Mouse (Mus musculus): ENCODE measurements at regions not wholly inside any gene's neighbourhood (a gene's known extent, or its start where the extent isn't known, plus 50 kb on each side); places are given as distances from the start of the nearest gene placed in this dataset.

GRCm38 (mm10) chr4:55144995-55145394 lies 200.1 kb downstream of the Zfp462 start:
- WGBS: 45% methylated on average over 1 of the region's 1 CpGs
- H3K27me3 ChIP-seq (ENCODE audit: insufficient read depth, low read length): no peaks in the 10 kb centered on the region
- no peak for DNase-seq (ENCODE audit: low spot score)
- ATAC-seq: no peak
- H3K27ac ChIP-seq: no peak overlapping the region
- no peak overlapping the region for H3K4me2 ChIP-seq (ENCODE audit: low read depth, low read length)
- H3K9ac ChIP-seq (replicated peaks; ENCODE audit: low read length): no peak overlapping the region
- 0 out of 2 replicates have a peak, but pooled peaks cover 6% of the 10 kb centered on the region for H3K4me1 ChIP-seq (ENCODE audit: insufficient read depth, low read length)
- no peaks in the 10 kb centered on the region for H3K36me3 ChIP-seq (ENCODE audit: insufficient read depth, low read length)
- no peak overlapping the region for H3K4me3 ChIP-seq (ENCODE audit: low read length)
- no peaks in the 10 kb centered on the region for H3K9me3 ChIP-seq (ENCODE audit: low read length)
- TF ChIP-seq CTCF (IDR thresholded peaks at IDR 0.05; ENCODE audit: low read depth): no peak

- Histone ChIP-seq H3K9ac (replicated peaks; ENCODE audit: low read length) (no peak overlapping the region), H3K36me3 (ENCODE audit: insufficient read depth, low read length) (no peaks in the 10 kb centered on the region), H3K27me3 (ENCODE audit: insufficient read depth, low read length) (no peaks in the 10 kb centered on the region), H3K9me3 (ENCODE audit: low read length) (no peaks in the 10 kb centered on the region), H3K4me3 (ENCODE audit: low read length) (no peak overlapping the region), H3K4me2 (ENCODE audit: low read depth, low read length) (no peak overlapping the region), H3K4me1 (ENCODE audit: insufficient read depth, low read length) (0 out of 2 replicates have a peak, but pooled peaks cover 6% of the 10 kb centered on the region), H3K27ac (no peak overlapping the region)
- ATAC-seq (no peak), DNase-seq (ENCODE audit: low spot score) (peak; percentile 50)
- TF ChIP-seq CTCF (IDR thresholded peaks at IDR 0.05; ENCODE audit: low read depth): no peak
- WGBS: 29% methylated on average over 8 of the region's 8 CpGs
These were observed 201.1 kb downstream of the Zfp462 start for GRCm38 (mm10) chr4:55145968-55146367.

GRCm38 (mm10) chr4:55148380-55148779 lies 201.5 kb upstream of the Rad23b start:
- DNase-seq (ENCODE audit: low spot score) (peak; percentile 23), ATAC-seq (peak; percentile 71)
- 0 out of 2 replicates have a peak, but pooled peaks cover 6% of the 10 kb centered on the region for H3K4me1 ChIP-seq (ENCODE audit: insufficient read depth, low read length)
- H3K4me3 ChIP-seq (ENCODE audit: low read length): no peak overlapping the region
- no peaks in the 10 kb centered on the region for H3K27me3 ChIP-seq (ENCODE audit: insufficient read depth, low read length)
- no peaks in the 10 kb centered on the region for H3K9me3 ChIP-seq (ENCODE audit: low read length)
- no peak overlapping the region for H3K9ac ChIP-seq (replicated peaks; ENCODE audit: low read length)
- TF ChIP-seq CTCF (IDR thresholded peaks at IDR 0.05; ENCODE audit: low read depth): no peak
- WGBS: 46% methylated on average over 1 of the region's 1 CpGs
- H3K4me2 ChIP-seq (ENCODE audit: low read depth, low read length): no peak overlapping the region
- no peak overlapping the region for H3K27ac ChIP-seq
- H3K36me3 ChIP-seq (ENCODE audit: insufficient read depth, low read length): no peaks in the 10 kb centered on the region

- H3K27ac ChIP-seq: no peak overlapping the region
- WGBS: 71% methylated on average over 3 of the region's 3 CpGs
- no peak overlapping the region for H3K4me3 ChIP-seq (ENCODE audit: low read length)
- no peaks in the 10 kb centered on the region for H3K27me3 ChIP-seq (ENCODE audit: insufficient read depth, low read length)
- no peak overlapping the region for H3K9ac ChIP-seq (replicated peaks; ENCODE audit: low read length)
- no peaks in the 10 kb centered on the region for H3K4me1 ChIP-seq (ENCODE audit: insufficient read depth, low read length)
- ATAC-seq: no peak
- H3K36me3 ChIP-seq (ENCODE audit: insufficient read depth, low read length): no peaks in the 10 kb centered on the region
- no peaks in the 10 kb centered on the region for H3K9me3 ChIP-seq (ENCODE audit: low read length)
- no peak overlapping the region for H3K4me2 ChIP-seq (ENCODE audit: low read depth, low read length)
- TF ChIP-seq CTCF (IDR thresholded peaks at IDR 0.05; ENCODE audit: low read depth): no peak
- DNase-seq (ENCODE audit: low spot score): no peak
These were observed 195.3 kb upstream of the Rad23b start for GRCm38 (mm10) chr4:55154556-55154955.

- Histone ChIP-seq H3K9me3 (ENCODE audit: low read length) (no peaks in the 10 kb centered on the region), H3K4me2 (ENCODE audit: low read depth, low read length) (no peak overlapping the region), H3K36me3 (ENCODE audit: insufficient read depth, low read length) (no peaks in the 10 kb centered on the region), H3K27me3 (ENCODE audit: insufficient read depth, low read length) (no peaks in the 10 kb centered on the region), H3K4me1 (ENCODE audit: insufficient read depth, low read length) (no peaks in the 10 kb centered on the region), H3K9ac (replicated peaks; ENCODE audit: low read length) (no peak overlapping the region), H3K27ac (no peak overlapping the region), H3K4me3 (ENCODE audit: low read length) (no peak overlapping the region)
- DNase-seq (ENCODE audit: low spot score): no peak
- no peak for TF ChIP-seq CTCF (IDR thresholded peaks at IDR 0.05; ENCODE audit: low read depth)
- no peak for ATAC-seq
- WGBS: 60% methylated on average over 6 of the region's 6 CpGs
These were observed 191.6 kb upstream of the Rad23b start for GRCm38 (mm10) chr4:55158166-55158739.

- no peak overlapping the region for H3K4me3 ChIP-seq (ENCODE audit: low read length)
- no peak overlapping the region for H3K9ac ChIP-seq (replicated peaks; ENCODE audit: low read length)
- WGBS: 92% methylated on average over 6 of the region's 6 CpGs
- no peaks in the 10 kb centered on the region for H3K4me1 ChIP-seq (ENCODE audit: insufficient read depth, low read length)
- ATAC-seq (no peak), DNase-seq (ENCODE audit: low spot score) (no peak)
- no peak overlapping the region for H3K4me2 ChIP-seq (ENCODE audit: low read depth, low read length)
- no peaks in the 10 kb centered on the region for H3K36me3 ChIP-seq (ENCODE audit: insufficient read depth, low read length)
- no peak for TF ChIP-seq CTCF (IDR thresholded peaks at IDR 0.05; ENCODE audit: low read depth)
- H3K27me3 ChIP-seq (ENCODE audit: insufficient read depth, low read length): no peaks in the 10 kb centered on the region
- H3K27ac ChIP-seq: no peak overlapping the region
- H3K9me3 ChIP-seq (ENCODE audit: low read length): no peaks in the 10 kb centered on the region
These were observed 183.6 kb upstream of the Rad23b start for GRCm38 (mm10) chr4:55166266-55166665.

GRCm38 (mm10) chr4:55169063-55169462 lies 180.8 kb upstream of the Rad23b start:
- 89% methylated on average over 7 of the region's 7 CpGs for WGBS
- no peak overlapping the region for H3K4me3 ChIP-seq (ENCODE audit: low read length)
- H3K4me1 ChIP-seq (ENCODE audit: insufficient read depth, low read length): no peaks in the 10 kb centered on the region
- no peaks in the 10 kb centered on the region for H3K27me3 ChIP-seq (ENCODE audit: insufficient read depth, low read length)
- no peak for TF ChIP-seq CTCF (IDR thresholded peaks at IDR 0.05; ENCODE audit: low read depth)
- no peaks in the 10 kb centered on the region for H3K36me3 ChIP-seq (ENCODE audit: insufficient read depth, low read length)
- no peak for DNase-seq (ENCODE audit: low spot score)
- H3K9ac ChIP-seq (replicated peaks; ENCODE audit: low read length): no peak overlapping the region
- no peak overlapping the region for H3K4me2 ChIP-seq (ENCODE audit: low read depth, low read length)
- no peak overlapping the region for H3K27ac ChIP-seq
- no peaks in the 10 kb centered on the region for H3K9me3 ChIP-seq (ENCODE audit: low read length)
- ATAC-seq: no peak

Data from hindbrain, postnatal 0 days (tissue).